Mouse (Mus musculus) myocyte (in vitro differentiated cells): ENCODE measurements around the gene Tmem131l.

Experiments
- CEBPB ChIP-seq: IDR thresholded peaks from 2 replicates; pipeline ENCODE4 v1.6.1; 2011; ENCODE audit warnings: mild to moderate bottlenecking, moderate library complexity; ENCODE audit not compliant: poor library complexity, insufficient read depth, severe bottlenecking
- E2F4 ChIP-seq: IDR thresholded peaks from one replicate; pipeline ENCODE4 v1.6.1; 2011; ENCODE audit warnings: mild to moderate bottlenecking, control low read depth, moderate library complexity; ENCODE audit not compliant: insufficient read depth
- MAX ChIP-seq: IDR thresholded peaks from one replicate; pipeline ENCODE4 v1.6.1; 2011; ENCODE audit warnings: low read depth, mild to moderate bottlenecking, control low read depth
- MYOD1 ChIP-seq, 3 experiments: IDR thresholded peaks; one replicate each; pipeline ENCODE4 v1.6.1; 2011; ENCODE audit warnings: control low read depth in 2 of 3, low read depth in 2 of 3, mild to moderate bottlenecking in 2 of 3, moderate library complexity in 1 of 3; ENCODE audit not compliant: insufficient read length in 2 of 3, control insufficient read depth in 1 of 3
- MYOG ChIP-seq, 3 experiments: IDR thresholded peaks; one replicate each; pipeline ENCODE4 v1.6.1; 2011; ENCODE audit warnings: control low read depth in 2 of 3, low read depth in 2 of 3, mild to moderate bottlenecking in 2 of 3; ENCODE audit not compliant: insufficient read length in 2 of 3, control insufficient read depth in 1 of 3, insufficient read depth in 1 of 3
- POLR2A ChIP-seq: IDR thresholded peaks from one replicate; pipeline ENCODE4 v1.6.1; 2011; ENCODE audit warnings: low read depth, mild to moderate bottlenecking, control low read depth, moderate library complexity; ENCODE audit not compliant: insufficient read length
- POLR2AphosphoS2 ChIP-seq: IDR thresholded peaks from one replicate; pipeline ENCODE4 v1.6.1; 2011; ENCODE audit warnings: low read depth, control low read depth; ENCODE audit not compliant: insufficient read length
- REST ChIP-seq: IDR thresholded peaks from one replicate; pipeline ENCODE4 v1.6.1; 2011; ENCODE audit warnings: mild to moderate bottlenecking, control low read depth, moderate library complexity; ENCODE audit not compliant: insufficient read depth, insufficient read length
- TCF12 ChIP-seq: IDR thresholded peaks from one replicate; pipeline ENCODE4 v1.6.1; 2011; ENCODE audit warnings: mild to moderate bottlenecking, control low read depth; ENCODE audit not compliant: poor library complexity, insufficient read depth, severe bottlenecking
- TCF3 ChIP-seq: IDR thresholded peaks from one replicate; pipeline ENCODE4 v1.6.1; 2011; ENCODE audit warnings: low read depth, control low read depth; ENCODE audit not compliant: insufficient read length
- USF1 ChIP-seq: IDR thresholded peaks from one replicate; pipeline ENCODE4 v1.6.1; 2011; ENCODE audit warnings: low read depth, mild to moderate bottlenecking, control low read depth, moderate library complexity

DNA sequence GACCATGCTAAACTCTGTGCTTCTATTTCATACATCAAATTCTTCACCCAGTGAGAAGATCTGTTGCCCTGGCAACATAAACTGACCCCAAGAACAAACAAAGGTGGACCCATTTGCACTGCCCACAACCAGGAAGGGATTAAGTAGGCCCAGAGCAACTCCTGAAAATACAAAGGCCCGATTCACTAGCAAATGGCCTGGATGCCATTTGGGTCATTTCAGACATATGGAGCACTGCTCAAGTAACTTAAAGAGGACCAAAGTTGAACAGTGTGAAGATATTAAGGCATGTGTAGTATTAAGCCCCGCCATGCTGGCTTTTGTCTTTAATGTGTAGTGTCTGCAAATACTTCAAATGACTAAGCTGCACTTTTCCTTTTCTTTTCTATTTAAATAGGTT lies 46.9 kb upstream of the Tmem131l start:
- TF ChIP-seq POLR2AphosphoS2 (no peak), POLR2A (no peak), USF1 (no peak), MAX (no peak), TCF12 (no peak), MYOD1 (IDR thresholded peaks at IDR 0.05; ENCODE audit: control insufficient read depth in 1 of 3, insufficient read length in 2 of 3, low read depth in 2 of 3) (no peak), REST (no peak), CEBPB (no peak), MYOG (IDR thresholded peaks at IDR 0.05; ENCODE audit: control insufficient read depth in 1 of 3, insufficient read depth in 1 of 3, insufficient read length in 2 of 3, low read depth in 2 of 3) (no peak), E2F4 (no peak), TCF3 (no peak)
